Mouse (Mus musculus): ENCODE measurements around the gene Gm47996. TPM values are rescaled to one million over a fixed set of nuclear protein-coding genes. Genes with fewer than 3 reads are reported as not detected.

The Gm47996 gene
- polyA plus RNA-seq, 1 experiment from 2014 or later = not detected

- Histone ChIP-seq H3K4me2 (no peak overlapping the region), H3K27ac (no peak overlapping the region), H3K27me3 (replicated peaks) (no peaks in the 10 kb centered on the region), H3K36me3 (no peaks in the 10 kb centered on the region), H3K9ac (no peak overlapping the region), H3K9me3 (no peaks in the 10 kb centered on the region), H3K4me1 (no peaks in the 10 kb centered on the region), H3K4me3 (replicated peaks) (no peak overlapping the region)
- no peak for ATAC-seq (ENCODE audit: insufficient read depth, low FRiP score, low read depth)
- WGBS = 69% methylated on average over 2 of the region's 2 CpGs
Measured at GRCm38 (mm10) chr1:151214862-151215261, 4.9 kb downstream of the Gm47996 start.

GRCm38 (mm10) chr1:151215985-151216384 is 6.1 kb downstream of the Gm47996 start:
- H3K9ac ChIP-seq = no peak overlapping the region
- H3K36me3 ChIP-seq = no peaks in the 10 kb centered on the region
- H3K4me1 ChIP-seq = no peaks in the 10 kb centered on the region
- H3K4me2 ChIP-seq = no peak overlapping the region
- no peak overlapping the region for H3K4me3 ChIP-seq (replicated peaks)
- no peak overlapping the region for H3K27ac ChIP-seq
- no peaks in the 10 kb centered on the region for H3K27me3 ChIP-seq (replicated peaks)
- H3K9me3 ChIP-seq = no peaks in the 10 kb centered on the region
- ATAC-seq (ENCODE audit: insufficient read depth, low FRiP score, low read depth) = peak; percentile 47; the same call in 1 of the 2 replicates
- WGBS = 24% methylated on average over 1 of the region's 1 CpGs

DNA sequence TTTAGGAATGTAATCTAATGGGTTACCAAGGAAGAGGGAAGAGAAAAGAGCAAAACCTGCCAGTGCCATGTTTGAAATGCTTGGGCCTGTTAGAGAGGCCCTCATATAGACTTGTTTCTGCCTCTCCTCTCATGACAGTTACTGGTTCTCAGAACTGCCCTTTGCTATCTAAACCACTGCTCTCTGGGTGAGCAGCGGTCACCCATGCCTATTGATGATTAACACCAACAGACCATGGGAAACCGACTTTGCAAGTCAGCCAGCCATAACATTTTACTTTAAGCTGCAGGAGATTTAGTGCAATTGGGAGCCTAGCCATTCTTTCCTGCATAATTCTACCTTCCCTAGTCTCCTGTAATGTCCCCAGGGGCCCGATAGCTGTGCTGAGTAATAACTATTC is 6.5 kb downstream of the Gm47996 start:
- Histone ChIP-seq H3K4me1 (no peaks in the 10 kb centered on the region), H3K27me3 (replicated peaks) (no peaks in the 10 kb centered on the region), H3K9me3 (no peaks in the 10 kb centered on the region), H3K4me2 (no peak overlapping the region), H3K9ac (no peak overlapping the region), H3K36me3 (no peaks in the 10 kb centered on the region), H3K4me3 (replicated peaks) (no peak overlapping the region), H3K27ac (no peak overlapping the region)
- ATAC-seq (ENCODE audit: insufficient read depth, low FRiP score, low read depth) = no peak
- 59% methylated on average over 3 of the region's 3 CpGs for WGBS

- Histone ChIP-seq H3K9ac (no peak overlapping the region), H3K27me3 (replicated peaks) (no peaks in the 10 kb centered on the region), H3K4me3 (replicated peaks) (no peak overlapping the region), H3K36me3 (no peaks in the 10 kb centered on the region), H3K4me1 (no peaks in the 10 kb centered on the region), H3K9me3 (no peaks in the 10 kb centered on the region), H3K4me2 (no peak overlapping the region), H3K27ac (no peak overlapping the region)
- ATAC-seq (ENCODE audit: insufficient read depth, low FRiP score, low read depth) = no peak
- 87% methylated on average over 5 of the region's 5 CpGs for WGBS
Measured at GRCm38 (mm10) chr1:151219045-151219444, 9.1 kb downstream of the Gm47996 start.

DNA sequence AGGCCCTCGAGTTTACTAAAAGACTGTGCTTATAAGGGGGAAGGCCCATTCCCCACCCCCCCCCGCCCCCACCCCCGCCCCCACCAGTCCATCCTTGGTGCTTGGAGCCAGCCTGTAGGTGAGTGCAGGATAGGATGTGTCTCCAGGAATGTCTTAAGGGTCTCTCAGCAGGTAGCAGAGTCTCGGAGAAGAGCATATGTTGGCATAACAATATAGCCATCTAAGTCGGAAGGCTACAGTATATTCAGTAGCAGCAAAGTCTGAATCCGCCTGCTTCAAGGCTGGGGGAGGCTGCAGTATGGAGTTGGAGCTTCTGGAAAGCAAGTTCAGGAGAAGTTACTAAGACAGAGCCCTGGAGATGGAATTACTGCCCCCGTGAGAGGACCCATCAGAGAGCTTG is 10.2 kb downstream of the Gm47996 start:
- WGBS = 72% methylated on average over 7 of the region's 7 CpGs
- no peak for ATAC-seq (ENCODE audit: insufficient read depth, low FRiP score, low read depth)
- Histone ChIP-seq H3K9ac (no peak overlapping the region), H3K4me1 (no peaks in the 10 kb centered on the region), H3K4me2 (no peak overlapping the region), H3K27ac (no peak overlapping the region), H3K4me3 (replicated peaks) (no peak overlapping the region), H3K9me3 (no peaks in the 10 kb centered on the region), H3K36me3 (no peaks in the 10 kb centered on the region), H3K27me3 (replicated peaks) (no peaks in the 10 kb centered on the region)

- Histone ChIP-seq H3K36me3 (no peaks in the 10 kb centered on the region), H3K9ac (no peak overlapping the region), H3K4me3 (replicated peaks) (no peak overlapping the region), H3K9me3 (no peaks in the 10 kb centered on the region), H3K27ac (no peak overlapping the region), H3K4me2 (no peak overlapping the region), H3K27me3 (replicated peaks) (no peaks in the 10 kb centered on the region), H3K4me1 (no peaks in the 10 kb centered on the region)
- WGBS = 77% methylated on average over 10 of the region's 10 CpGs
- ATAC-seq (ENCODE audit: insufficient read depth, low FRiP score, low read depth) = no peak
Measured at GRCm38 (mm10) chr1:151222561-151223267, 12.8 kb downstream of the Gm47996 start.

DNA sequence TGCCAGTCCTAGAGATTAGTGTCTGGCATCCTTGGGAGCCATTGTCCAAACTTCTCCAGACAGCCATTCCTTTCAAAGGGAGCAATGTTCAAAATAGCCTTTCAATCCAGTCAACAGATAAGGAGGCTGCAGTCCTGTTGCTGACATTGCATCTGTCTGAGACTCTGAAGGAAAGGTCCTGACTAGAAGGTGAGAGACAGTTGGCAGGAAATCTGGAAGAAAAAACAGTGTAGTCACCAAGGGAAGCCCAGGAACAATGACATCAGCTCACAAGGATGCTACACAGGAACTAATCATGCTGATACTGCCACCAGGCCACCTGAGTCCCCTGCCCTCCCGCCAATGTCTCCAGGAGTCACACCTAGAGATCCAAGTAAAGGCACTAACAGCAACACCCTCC is 13.4 kb downstream of the Gm47996 start:
- H3K4me1 ChIP-seq = no peaks in the 10 kb centered on the region
- no peak overlapping the region for H3K4me3 ChIP-seq (replicated peaks)
- ATAC-seq (ENCODE audit: insufficient read depth, low FRiP score, low read depth) = no peak
- 52% methylated on average over 1 of the region's 1 CpGs for WGBS
- no peaks in the 10 kb centered on the region for H3K36me3 ChIP-seq
- no peaks in the 10 kb centered on the region for H3K27me3 ChIP-seq (replicated peaks)
- no peak overlapping the region for H3K4me2 ChIP-seq
- H3K27ac ChIP-seq = no peak overlapping the region
- no peaks in the 10 kb centered on the region for H3K9me3 ChIP-seq
- H3K9ac ChIP-seq = no peak overlapping the region

GRCm38 (mm10) chr1:151224536-151224935 is 14.6 kb downstream of the Gm47996 start:
- Histone ChIP-seq H3K4me3 (replicated peaks) (no peak overlapping the region), H3K36me3 (no peaks in the 10 kb centered on the region), H3K9me3 (no peaks in the 10 kb centered on the region), H3K27ac (no peak overlapping the region), H3K9ac (no peak overlapping the region), H3K4me2 (no peak overlapping the region), H3K27me3 (replicated peaks) (no peaks in the 10 kb centered on the region), H3K4me1 (no peaks in the 10 kb centered on the region)
- WGBS = 84% methylated on average over 1 of the region's 1 CpGs
- ATAC-seq (ENCODE audit: insufficient read depth, low FRiP score, low read depth) = no peak

GRCm38 (mm10) chr1:151227506-151227905 is 17.6 kb downstream of the Gm47996 start:
- no peaks in the 10 kb centered on the region for H3K36me3 ChIP-seq
- no peak overlapping the region for H3K4me2 ChIP-seq
- no peak overlapping the region for H3K4me3 ChIP-seq (replicated peaks)
- H3K9me3 ChIP-seq = no peaks in the 10 kb centered on the region
- no peak overlapping the region for H3K9ac ChIP-seq
- ATAC-seq (ENCODE audit: insufficient read depth, low FRiP score, low read depth) = no peak
- no peak overlapping the region for H3K27ac ChIP-seq
- 70% methylated on average over 8 of the region's 8 CpGs for WGBS
- H3K4me1 ChIP-seq = no peaks in the 10 kb centered on the region
- no peaks in the 10 kb centered on the region for H3K27me3 ChIP-seq (replicated peaks)

GRCm38 (mm10) chr1:151228320-151228989 is 18.5 kb downstream of the Gm47996 start:
- no peak overlapping the region for H3K9ac ChIP-seq
- no peaks in the 10 kb centered on the region for H3K36me3 ChIP-seq
- no peak overlapping the region for H3K27ac ChIP-seq
- no peaks in the 10 kb centered on the region for H3K9me3 ChIP-seq
- no peak overlapping the region for H3K4me2 ChIP-seq
- no peak for ATAC-seq (ENCODE audit: insufficient read depth, low FRiP score, low read depth)
- no peaks in the 10 kb centered on the region for H3K27me3 ChIP-seq (replicated peaks)
- H3K4me1 ChIP-seq = no peaks in the 10 kb centered on the region
- WGBS = 78% methylated on average over 1 of the region's 1 CpGs
- no peak overlapping the region for H3K4me3 ChIP-seq (replicated peaks)

- WGBS = 86% methylated on average over 3 of the region's 3 CpGs
- H3K4me1 ChIP-seq = no peaks in the 10 kb centered on the region
- no peak overlapping the region for H3K27ac ChIP-seq
- no peak overlapping the region for H3K4me2 ChIP-seq
- H3K27me3 ChIP-seq (replicated peaks) = no peaks in the 10 kb centered on the region
- no peaks in the 10 kb centered on the region for H3K9me3 ChIP-seq
- ATAC-seq (ENCODE audit: insufficient read depth, low FRiP score, low read depth) = no peak
- H3K36me3 ChIP-seq = no peaks in the 10 kb centered on the region
- H3K9ac ChIP-seq = no peak overlapping the region
- no peak overlapping the region for H3K4me3 ChIP-seq (replicated peaks)
Measured at GRCm38 (mm10) chr1:151232346-151232745, 22.4 kb downstream of the Gm47996 start.

- Histone ChIP-seq H3K36me3 (no peaks in the 10 kb centered on the region), H3K4me2 (no peak overlapping the region), H3K9ac (no peak overlapping the region), H3K27me3 (replicated peaks) (no peaks in the 10 kb centered on the region), H3K27ac (no peak overlapping the region), H3K4me3 (replicated peaks) (no peak overlapping the region), H3K4me1 (no peaks in the 10 kb centered on the region), H3K9me3 (no peaks in the 10 kb centered on the region)
- WGBS = 73% methylated on average over 3 of the region's 3 CpGs
- ATAC-seq (ENCODE audit: insufficient read depth, low FRiP score, low read depth) = no peak
Measured at GRCm38 (mm10) chr1:151233756-151234155, 23.8 kb downstream of the Gm47996 start.

Measured in stomach, embryonic 15.5 days (tissue).